Mouse (Mus musculus): ENCODE data around the gene Fgfr2. TPM values are rescaled to one million over a fixed set of nuclear protein-coding genes. Genes with fewer than 3 reads are reported as not detected.
A peak's percentile ranks its signal among the peaks of the same experiment; 100 is the strongest.

Gene Fgfr2
- polyA plus RNA-seq, 1 experiment = 3.0 TPM

- no peaks in the 10 kb centered on the region for H3K27me3 ChIP-seq (ENCODE audit: control insufficient read depth, insufficient read depth, low read length)
- no peak overlapping the region for H3K4me3 ChIP-seq (ENCODE audit: control insufficient read depth, low read depth, low read length)
- no peaks in the 10 kb centered on the region for H3K36me3 ChIP-seq (ENCODE audit: control insufficient read depth, insufficient read depth, low read length)
- peak; percentile 26; the same call in 1 of the 2 replicates for TF ChIP-seq CTCF (IDR thresholded peaks at IDR 0.05; ENCODE audit: control insufficient read depth, insufficient read depth, insufficient replicate concordance, low read depth, low read length)
- no peak for TF ChIP-seq POLR2A (IDR thresholded peaks at IDR 0.05; ENCODE audit: control insufficient read depth, low read depth, low read length)
- H3K4me1 ChIP-seq (ENCODE audit: control insufficient read depth, insufficient read depth, low read length) = peaks cover 6% of the 10 kb centered on the region
- 0 out of 2 replicates have a peak overlapping the region, but pooled peaks have one; percentile 7 for H3K27ac ChIP-seq (ENCODE audit: control insufficient read depth, insufficient read depth, low read depth, low read length)
These were observed 2374.0 kb downstream of the Fgfr2 start for GRCm38 (mm10) chr7:130749165-130749564.

- no peaks in the 10 kb centered on the region for H3K36me3 ChIP-seq (ENCODE audit: control insufficient read depth, insufficient read depth, low read length)
- TF ChIP-seq CTCF (IDR thresholded peaks at IDR 0.05; ENCODE audit: control insufficient read depth, insufficient read depth, insufficient replicate concordance, low read depth, low read length) (no peak), POLR2A (IDR thresholded peaks at IDR 0.05; ENCODE audit: control insufficient read depth, low read depth, low read length) (no peak)
- H3K4me1 ChIP-seq (ENCODE audit: control insufficient read depth, insufficient read depth, low read length) = no peaks in the 10 kb centered on the region; the same call in 1 of the 2 replicates
- no peak overlapping the region for H3K27ac ChIP-seq (ENCODE audit: control insufficient read depth, insufficient read depth, low read depth, low read length)
- H3K27me3 ChIP-seq (ENCODE audit: control insufficient read depth, insufficient read depth, low read length) = no peaks in the 10 kb centered on the region
- H3K4me3 ChIP-seq (ENCODE audit: control insufficient read depth, low read depth, low read length) = no peak overlapping the region
These were observed 2379.7 kb downstream of the Fgfr2 start for GRCm38 (mm10) chr7:130743239-130744025.

- H3K27me3 ChIP-seq (ENCODE audit: control insufficient read depth, insufficient read depth, low read length) = no peaks in the 10 kb centered on the region
- no peak overlapping the region for H3K4me3 ChIP-seq (ENCODE audit: control insufficient read depth, low read depth, low read length)
- H3K36me3 ChIP-seq (ENCODE audit: control insufficient read depth, insufficient read depth, low read length) = no peaks in the 10 kb centered on the region
- H3K27ac ChIP-seq (ENCODE audit: control insufficient read depth, insufficient read depth, low read depth, low read length) = no peak overlapping the region
- no peaks in the 10 kb centered on the region for H3K4me1 ChIP-seq (ENCODE audit: control insufficient read depth, insufficient read depth, low read length)
- no peak for TF ChIP-seq CTCF (IDR thresholded peaks at IDR 0.05; ENCODE audit: control insufficient read depth, insufficient read depth, insufficient replicate concordance, low read depth, low read length)
- no peak for TF ChIP-seq POLR2A (IDR thresholded peaks at IDR 0.05; ENCODE audit: control insufficient read depth, low read depth, low read length)
These were observed 2382.1 kb downstream of the Fgfr2 start for GRCm38 (mm10) chr7:130741099-130741498.

- Histone ChIP-seq H3K27ac (ENCODE audit: control insufficient read depth, insufficient read depth, low read depth, low read length) (no peak overlapping the region), H3K36me3 (ENCODE audit: control insufficient read depth, insufficient read depth, low read length) (no peaks in the 10 kb centered on the region), H3K4me3 (ENCODE audit: control insufficient read depth, low read depth, low read length) (no peak overlapping the region), H3K27me3 (ENCODE audit: control insufficient read depth, insufficient read depth, low read length) (no peaks in the 10 kb centered on the region), H3K4me1 (ENCODE audit: control insufficient read depth, insufficient read depth, low read length) (no peaks in the 10 kb centered on the region)
- no peak for TF ChIP-seq POLR2A (IDR thresholded peaks at IDR 0.05; ENCODE audit: control insufficient read depth, low read depth, low read length)
- TF ChIP-seq CTCF (IDR thresholded peaks at IDR 0.05; ENCODE audit: control insufficient read depth, insufficient read depth, insufficient replicate concordance, low read depth, low read length) = no peak
These were observed 2388.9 kb downstream of the Fgfr2 start for GRCm38 (mm10) chr7:130734195-130734787.

- Histone ChIP-seq H3K27me3 (ENCODE audit: control insufficient read depth, insufficient read depth, low read length) (no peaks in the 10 kb centered on the region), H3K4me1 (ENCODE audit: control insufficient read depth, insufficient read depth, low read length) (no peaks in the 10 kb centered on the region), H3K36me3 (ENCODE audit: control insufficient read depth, insufficient read depth, low read length) (no peaks in the 10 kb centered on the region), H3K4me3 (ENCODE audit: control insufficient read depth, low read depth, low read length) (no peak overlapping the region), H3K27ac (ENCODE audit: control insufficient read depth, insufficient read depth, low read depth, low read length) (no peak overlapping the region)
- TF ChIP-seq CTCF (IDR thresholded peaks at IDR 0.05; ENCODE audit: control insufficient read depth, insufficient read depth, insufficient replicate concordance, low read depth, low read length) (no peak), POLR2A (IDR thresholded peaks at IDR 0.05; ENCODE audit: control insufficient read depth, low read depth, low read length) (no peak)
These were observed 2389.7 kb downstream of the Fgfr2 start for GRCm38 (mm10) chr7:130733423-130733822.

GRCm38 (mm10) chr7:130732908-130733307, 2390.2 kb downstream of the Fgfr2 start:
- H3K4me1 ChIP-seq (ENCODE audit: control insufficient read depth, insufficient read depth, low read length) = no peaks in the 10 kb centered on the region
- no peak overlapping the region for H3K4me3 ChIP-seq (ENCODE audit: control insufficient read depth, low read depth, low read length)
- no peaks in the 10 kb centered on the region for H3K36me3 ChIP-seq (ENCODE audit: control insufficient read depth, insufficient read depth, low read length)
- no peak for TF ChIP-seq POLR2A (IDR thresholded peaks at IDR 0.05; ENCODE audit: control insufficient read depth, low read depth, low read length)
- no peak for TF ChIP-seq CTCF (IDR thresholded peaks at IDR 0.05; ENCODE audit: control insufficient read depth, insufficient read depth, insufficient replicate concordance, low read depth, low read length)
- H3K27me3 ChIP-seq (ENCODE audit: control insufficient read depth, insufficient read depth, low read length) = no peaks in the 10 kb centered on the region
- H3K27ac ChIP-seq (ENCODE audit: control insufficient read depth, insufficient read depth, low read depth, low read length) = no peak overlapping the region

GRCm38 (mm10) chr7:130731792-130732191, 2391.4 kb downstream of the Fgfr2 start:
- Histone ChIP-seq H3K4me3 (ENCODE audit: control insufficient read depth, low read depth, low read length) (no peak overlapping the region), H3K4me1 (ENCODE audit: control insufficient read depth, insufficient read depth, low read length) (peaks cover 3% of the 10 kb centered on the region; the same call in 1 of the 2 replicates), H3K27me3 (ENCODE audit: control insufficient read depth, insufficient read depth, low read length) (no peaks in the 10 kb centered on the region), H3K36me3 (ENCODE audit: control insufficient read depth, insufficient read depth, low read length) (no peaks in the 10 kb centered on the region), H3K27ac (ENCODE audit: control insufficient read depth, insufficient read depth, low read depth, low read length) (no peak overlapping the region)
- TF ChIP-seq CTCF (IDR thresholded peaks at IDR 0.05; ENCODE audit: control insufficient read depth, insufficient read depth, insufficient replicate concordance, low read depth, low read length) (no peak), POLR2A (IDR thresholded peaks at IDR 0.05; ENCODE audit: control insufficient read depth, low read depth, low read length) (no peak)
